Mouse (Mus musculus): ENCODE results near the gene Tnip1. TPM values are rescaled to one million over a fixed set of nuclear protein-coding genes. Genes with fewer than 3 reads are reported as not detected.

Gene Tnip1
- polyA plus RNA-seq, 1 experiment from 2014 or later = 29.9 TPM

DNA sequence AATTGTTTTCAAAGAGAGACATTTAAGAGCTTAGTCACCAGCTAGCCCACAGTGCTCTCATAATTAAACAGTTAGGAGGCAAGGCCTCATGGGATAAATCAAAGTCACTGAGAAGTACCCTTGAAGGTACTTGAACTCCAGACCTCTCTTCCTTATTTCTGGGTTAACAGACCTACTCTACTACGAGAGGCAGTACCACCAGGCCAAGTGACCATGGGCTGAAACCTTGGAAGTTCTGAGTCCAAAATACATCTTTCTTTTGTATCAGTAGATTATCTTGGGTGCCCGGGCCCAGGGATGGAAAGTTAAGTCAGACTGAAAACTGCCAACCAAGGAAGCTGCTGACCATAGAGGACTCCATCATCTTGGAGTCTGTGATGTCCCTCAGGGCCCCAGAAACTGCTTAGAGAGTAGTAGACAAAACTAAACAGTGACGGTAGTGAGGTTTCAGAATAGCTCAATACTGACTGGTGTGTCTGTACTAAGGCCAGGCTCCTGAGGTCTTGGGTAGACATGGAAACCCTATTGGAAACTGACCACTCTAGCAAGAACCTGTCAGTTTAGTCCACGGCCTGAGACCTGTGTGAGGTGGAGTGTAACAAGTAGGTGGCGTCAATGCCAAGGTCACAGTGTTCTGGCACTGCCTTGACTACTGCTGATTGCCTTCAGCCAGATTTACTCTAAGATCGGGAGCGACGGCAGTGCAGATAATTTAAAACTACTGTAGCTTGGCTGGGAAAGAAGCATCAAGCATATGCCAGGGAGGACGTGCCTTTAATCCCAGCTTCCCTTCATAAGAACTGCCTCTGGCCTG, 50.0 kb downstream of the Tnip1 start:
- no peak overlapping the region for H3K4me2 ChIP-seq (replicated peaks; ENCODE audit: low read depth)
- H3K9ac ChIP-seq (ENCODE audit: low read depth, low read length) = no peak overlapping the region
- WGBS = 79% methylated on average over 9 of the region's 9 CpGs
- H3K4me3 ChIP-seq (ENCODE audit: low read depth, low read length) = no peak overlapping the region
- no peak for TF ChIP-seq CTCF (IDR thresholded peaks at IDR 0.05; ENCODE audit: low read depth)
- H3K4me1 ChIP-seq (replicated peaks; ENCODE audit: control insufficient read depth, insufficient read depth, low read length) = no peaks in the 10 kb centered on the region
- H3K36me3 ChIP-seq (ENCODE audit: control insufficient read depth, insufficient read depth) = peaks cover 93% of the 10 kb centered on the region
- no peaks in the 10 kb centered on the region for H3K9me3 ChIP-seq (ENCODE audit: control insufficient read depth)
- no peak for ATAC-seq
- H3K27me3 ChIP-seq (replicated peaks; ENCODE audit: control insufficient read depth, insufficient read depth, low read length) = no peaks in the 10 kb centered on the region
- H3K27ac ChIP-seq (ENCODE audit: low read depth, low read length) = no peak overlapping the region; the same call in none of the 2 replicates

DNA sequence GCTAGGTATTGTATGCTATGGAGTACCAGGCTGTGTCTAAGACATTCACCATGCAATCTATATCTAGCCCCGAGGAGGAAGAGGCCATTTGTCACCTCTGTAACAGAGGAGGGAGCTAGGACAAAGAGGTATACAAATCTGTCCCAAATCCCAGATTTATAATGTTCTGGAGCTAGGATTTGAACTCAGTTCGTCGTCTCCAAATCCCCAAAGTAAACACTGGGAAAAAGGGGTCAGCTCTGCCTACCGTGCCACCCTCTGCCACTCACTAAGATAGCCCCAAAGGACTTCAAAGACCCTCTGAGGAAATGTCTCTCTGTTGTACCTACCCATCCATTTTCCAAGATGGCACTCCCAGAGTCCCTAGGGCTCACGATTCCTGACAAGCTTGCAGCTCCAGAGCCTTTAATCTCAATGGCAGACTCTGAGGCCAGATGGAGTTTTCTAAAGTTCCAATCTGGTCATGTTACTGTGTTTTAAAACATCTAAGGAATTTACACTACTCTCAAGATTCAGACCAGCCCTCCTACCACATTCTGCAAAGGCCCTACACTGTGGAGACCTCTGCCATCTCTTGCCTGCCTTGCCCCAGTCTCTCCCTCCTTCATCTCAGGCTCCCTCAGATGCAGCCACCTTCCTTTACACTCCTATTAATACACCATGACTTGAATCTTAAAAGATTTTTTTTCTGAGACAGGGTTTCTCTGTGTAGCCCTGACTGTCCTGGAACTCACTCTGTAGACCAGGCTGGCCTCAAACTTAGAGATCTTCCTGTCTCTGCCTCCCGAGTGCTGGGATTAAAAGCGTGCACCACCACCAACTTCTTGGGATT, 50.8 kb downstream of the Tnip1 start:
- WGBS = 79% methylated on average over 7 of the region's 7 CpGs
- H3K9me3 ChIP-seq (ENCODE audit: control insufficient read depth) = no peaks in the 10 kb centered on the region
- no peak overlapping the region for H3K9ac ChIP-seq (ENCODE audit: low read depth, low read length)
- no peaks in the 10 kb centered on the region for H3K27me3 ChIP-seq (replicated peaks; ENCODE audit: control insufficient read depth, insufficient read depth, low read length)
- H3K36me3 ChIP-seq (ENCODE audit: control insufficient read depth, insufficient read depth) = peaks cover 91% of the 10 kb centered on the region
- no peak for TF ChIP-seq CTCF (IDR thresholded peaks at IDR 0.05; ENCODE audit: low read depth)
- ATAC-seq = no peak
- no peak overlapping the region for H3K4me2 ChIP-seq (replicated peaks; ENCODE audit: low read depth)
- H3K27ac ChIP-seq (ENCODE audit: low read depth, low read length) = peak overlapping the region; percentile 5; the same call in 1 of the 2 replicates
- 0 out of 2 replicates have a peak, but pooled peaks cover 2% of the 10 kb centered on the region for H3K4me1 ChIP-seq (replicated peaks; ENCODE audit: control insufficient read depth, insufficient read depth, low read length)
- no peak overlapping the region for H3K4me3 ChIP-seq (ENCODE audit: low read depth, low read length)

DNA sequence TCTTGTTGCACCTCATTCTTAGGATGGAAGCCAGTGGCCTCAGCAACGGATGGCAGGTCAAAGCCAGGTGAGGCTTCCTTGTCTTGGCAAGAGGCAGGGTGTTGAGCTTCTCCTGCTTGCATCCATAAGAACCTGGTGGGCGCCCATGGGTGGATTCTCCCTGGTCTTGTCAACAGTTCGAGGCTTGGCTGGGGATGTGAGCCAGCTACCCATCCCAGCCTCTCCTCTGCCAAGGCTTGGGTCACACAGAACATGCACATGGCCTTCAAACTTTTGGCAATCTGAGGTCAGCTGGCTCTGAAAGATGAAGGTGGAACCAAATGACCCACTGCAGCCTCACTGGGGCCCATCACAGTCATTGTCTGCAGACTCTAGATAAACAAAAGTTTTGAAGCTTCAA, 51.5 kb downstream of the Tnip1 start:
- no peak overlapping the region; the same call in 1 of the 2 replicates for H3K27ac ChIP-seq (ENCODE audit: low read depth, low read length)
- H3K4me2 ChIP-seq (replicated peaks; ENCODE audit: low read depth) = no peak overlapping the region
- peaks cover 85% of the 10 kb centered on the region for H3K36me3 ChIP-seq (ENCODE audit: control insufficient read depth, insufficient read depth)
- H3K4me3 ChIP-seq (ENCODE audit: low read depth, low read length) = no peak overlapping the region
- no peak for TF ChIP-seq CTCF (IDR thresholded peaks at IDR 0.05; ENCODE audit: low read depth)
- H3K9ac ChIP-seq (ENCODE audit: low read depth, low read length) = no peak overlapping the region
- 0 out of 2 replicates have a peak, but pooled peaks cover 4% of the 10 kb centered on the region for H3K4me1 ChIP-seq (replicated peaks; ENCODE audit: control insufficient read depth, insufficient read depth, low read length)
- 86% methylated on average over 3 of the region's 3 CpGs for WGBS
- H3K27me3 ChIP-seq (replicated peaks; ENCODE audit: control insufficient read depth, insufficient read depth, low read length) = no peaks in the 10 kb centered on the region
- ATAC-seq = no peak
- no peaks in the 10 kb centered on the region for H3K9me3 ChIP-seq (ENCODE audit: control insufficient read depth)

DNA sequence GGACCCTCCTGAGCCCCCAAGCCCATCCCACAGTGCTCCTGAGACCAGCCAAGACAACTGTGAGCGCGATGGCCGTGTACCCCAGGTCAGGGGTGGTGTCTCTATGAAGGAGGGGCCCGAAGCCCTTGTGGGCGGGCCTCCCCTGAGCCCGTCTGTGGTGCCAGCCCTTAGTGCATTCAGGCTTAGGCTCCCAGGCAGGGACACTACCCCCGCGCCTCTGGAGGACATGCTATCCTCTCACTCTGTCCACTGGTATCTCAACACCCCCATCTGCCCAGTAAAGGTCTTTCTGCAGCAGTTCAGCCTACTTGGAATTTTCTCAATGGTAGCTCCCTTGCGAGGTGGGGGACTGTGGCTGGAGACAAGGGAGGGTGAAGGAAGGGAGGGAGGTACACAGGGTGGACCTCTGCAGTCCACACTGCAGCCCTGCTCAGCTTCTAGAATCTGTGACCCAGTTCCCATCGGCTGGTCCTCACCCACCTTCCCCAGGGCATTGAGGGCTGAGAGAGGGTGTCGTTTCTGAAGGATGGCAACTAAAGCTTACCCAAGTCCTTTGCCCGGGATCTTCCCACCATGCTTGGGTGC, 52.5 kb downstream of the Tnip1 start:
- Histone ChIP-seq H3K27ac (ENCODE audit: low read depth, low read length) (no peak overlapping the region; the same call in 1 of the 2 replicates), H3K27me3 (replicated peaks; ENCODE audit: control insufficient read depth, insufficient read depth, low read length) (no peaks in the 10 kb centered on the region), H3K9me3 (ENCODE audit: control insufficient read depth) (no peaks in the 10 kb centered on the region), H3K4me3 (ENCODE audit: low read depth, low read length) (no peak overlapping the region), H3K9ac (ENCODE audit: low read depth, low read length) (no peak overlapping the region), H3K4me2 (replicated peaks; ENCODE audit: low read depth) (no peak overlapping the region), H3K36me3 (ENCODE audit: control insufficient read depth, insufficient read depth) (peaks cover 76% of the 10 kb centered on the region), H3K4me1 (replicated peaks; ENCODE audit: control insufficient read depth, insufficient read depth, low read length) (0 out of 2 replicates have a peak, but pooled peaks cover 4% of the 10 kb centered on the region)
- TF ChIP-seq CTCF (IDR thresholded peaks at IDR 0.05; ENCODE audit: low read depth) = no peak
- ATAC-seq = no peak
- 88% methylated on average over 12 of the region's 12 CpGs for whole genome bisulfite sequencing

DNA sequence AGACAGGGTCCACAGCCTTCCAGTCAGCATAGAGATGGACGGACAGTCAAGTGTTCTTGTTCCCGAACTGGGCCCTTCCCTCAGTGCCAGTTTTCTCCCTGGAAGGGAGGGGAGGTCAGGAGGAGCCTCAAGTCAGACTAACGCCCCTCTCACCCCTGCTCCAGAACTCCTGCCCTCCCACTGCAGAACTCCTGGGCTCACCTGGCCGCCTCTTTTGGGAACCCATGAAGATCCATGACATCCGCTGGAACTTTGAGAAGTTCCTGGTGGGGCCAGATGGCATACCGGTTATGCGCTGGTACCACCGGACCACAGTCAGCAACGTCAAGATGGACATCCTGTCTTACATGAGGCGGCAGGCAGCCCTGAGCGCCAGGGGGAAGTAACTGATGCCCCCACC, 53.4 kb downstream of the Tnip1 start:
- no peak for TF ChIP-seq CTCF (IDR thresholded peaks at IDR 0.05; ENCODE audit: low read depth)
- WGBS = 92% methylated on average over 11 of the region's 11 CpGs
- Histone ChIP-seq H3K9me3 (ENCODE audit: control insufficient read depth) (no peaks in the 10 kb centered on the region), H3K36me3 (ENCODE audit: control insufficient read depth, insufficient read depth) (peaks cover 67% of the 10 kb centered on the region), H3K27me3 (replicated peaks; ENCODE audit: control insufficient read depth, insufficient read depth, low read length) (no peaks in the 10 kb centered on the region), H3K27ac (ENCODE audit: low read depth, low read length) (no peak overlapping the region), H3K4me3 (ENCODE audit: low read depth, low read length) (no peak overlapping the region), H3K4me2 (replicated peaks; ENCODE audit: low read depth) (no peak overlapping the region), H3K9ac (ENCODE audit: low read depth, low read length) (no peak overlapping the region), H3K4me1 (replicated peaks; ENCODE audit: control insufficient read depth, insufficient read depth, low read length) (peaks cover 7% of the 10 kb centered on the region; the same call in 1 of the 2 replicates)
- no peak for ATAC-seq

DNA sequence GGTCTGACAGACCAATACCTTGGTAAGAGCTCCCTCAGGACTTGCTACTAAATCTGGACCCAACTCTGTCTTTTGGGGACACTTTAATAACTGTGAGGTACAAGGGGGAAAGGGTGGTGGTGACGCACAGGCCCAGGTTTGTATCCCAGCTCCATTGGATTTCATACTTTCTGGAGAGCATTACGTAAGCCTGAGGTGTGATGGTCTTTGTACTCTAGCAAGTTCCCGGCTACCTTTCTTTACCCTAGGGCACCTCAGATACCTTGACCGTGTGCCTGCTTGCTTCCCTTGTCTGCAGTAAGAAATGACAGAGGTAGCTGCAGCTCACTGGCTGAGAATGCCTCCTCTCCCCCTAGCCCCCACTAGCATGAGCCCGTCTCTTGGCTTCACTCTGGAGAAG, 55.5 kb downstream of the Tnip1 start:
- H3K4me3 ChIP-seq (ENCODE audit: low read depth, low read length) = no peak overlapping the region
- WGBS = 59% methylated on average over 5 of the region's 5 CpGs
- peaks cover 8% of the 10 kb centered on the region; the same call in 1 of the 2 replicates for H3K4me1 ChIP-seq (replicated peaks; ENCODE audit: control insufficient read depth, insufficient read depth, low read length)
- no peak overlapping the region for H3K4me2 ChIP-seq (replicated peaks; ENCODE audit: low read depth)
- H3K27ac ChIP-seq (ENCODE audit: low read depth, low read length) = peak overlapping the region; percentile 89
- ATAC-seq = no peak
- no peak for TF ChIP-seq CTCF (IDR thresholded peaks at IDR 0.05; ENCODE audit: low read depth)
- H3K9me3 ChIP-seq (ENCODE audit: control insufficient read depth) = no peaks in the 10 kb centered on the region
- H3K36me3 ChIP-seq (ENCODE audit: control insufficient read depth, insufficient read depth) = peaks cover 47% of the 10 kb centered on the region
- H3K9ac ChIP-seq (ENCODE audit: low read depth, low read length) = 0 out of 2 replicates have a peak overlapping the region, but pooled peaks have one; percentile 17
- H3K27me3 ChIP-seq (replicated peaks; ENCODE audit: control insufficient read depth, insufficient read depth, low read length) = no peaks in the 10 kb centered on the region
